Mouse (Mus musculus) megakaryocyte, adult 5-6 weeks (primary cell): Measurements from ENCODE around the gene Qtrt2. TPM values are rescaled to one million over a fixed set of nuclear protein-coding genes. Genes with fewer than 3 reads are reported as not detected.

Source experiments
- ATAC-seq: 2 replicates; pipeline ENCODE4 v1.8.0; 2016; ENCODE audit warnings: mild to moderate bottlenecking, inconsistent platforms; ENCODE audit not compliant: poor library complexity, severe bottlenecking
- total RNA-seq, 2 experiments: library from RNA; stranded (forward) in 1 of 2; stranded (reverse) in 1 of 2; fragments of 153-499, 151-499 nt in 1 of 2; fragments of 221-1000, 200-1000 nt in 1 of 2; gene quantifications; 2 replicates each; pipeline versions ENCODE4 v1.2.3 to v1.2.4; 2015 to 2017

The Qtrt2 gene
- total RNA-seq, 2 experiments from 2014 or later = 3.5 to 15.8 TPM

- ATAC-seq = no peak
These were observed 99.1 kb downstream of the Qtrt2 start for GRCm38 (mm10) chr16:43827492-43827891.

- no peak for ATAC-seq
These were observed 108.2 kb downstream of the Qtrt2 start for GRCm38 (mm10) chr16:43818404-43818803.

GRCm38 (mm10) chr16:43816321-43816720 is 110.3 kb downstream of the Qtrt2 start:
- ATAC-seq = no peak

DNA sequence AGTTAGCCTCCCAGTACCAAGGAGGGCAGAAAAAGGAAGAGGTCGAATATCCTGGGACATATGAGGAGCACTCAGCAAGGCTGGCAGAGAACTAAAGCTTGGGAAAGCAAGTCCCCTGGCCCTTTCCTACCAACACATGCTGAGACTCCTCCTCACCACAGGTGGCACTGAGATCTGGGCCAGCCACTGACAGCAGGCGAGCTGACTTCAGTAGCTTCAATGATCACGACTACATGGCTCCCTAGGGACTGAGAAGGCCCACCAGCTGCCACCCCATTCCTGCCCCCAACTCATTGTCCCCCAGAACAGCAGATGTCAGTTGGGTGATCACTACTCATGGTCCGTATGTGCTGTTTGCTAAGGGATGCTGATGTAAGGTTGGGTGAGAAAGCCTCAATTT is 112.0 kb downstream of the Qtrt2 start:
- ATAC-seq = no peak

Other genes with a start within 250 kb of the Qtrt2 start
- gene Drd3, start 172.8 kb downstream of the Qtrt2 start, total RNA-seq (2015) = not detected in 2 replicates
- not detected in 2 replicates for gene Drd3, start 172.8 kb downstream of the Qtrt2 start, total RNA-seq (2017)
- gene Ccdc191, start 37.0 kb downstream of the Qtrt2 start, total RNA-seq (2015) = 2.6 and 5.8 TPM in 2 replicates
- gene Ccdc191, start 37.0 kb downstream of the Qtrt2 start, total RNA-seq (2017) = 4.6 and 10.7 TPM in 2 replicates
- 0.91 and 0.98 TPM in 2 replicates for gene Zdhhc23, start 53.0 kb upstream of the Qtrt2 start, total RNA-seq (2015)
- gene Zdhhc23, start 53.0 kb upstream of the Qtrt2 start, total RNA-seq (2017) = 0.41 and 1.5 TPM in 2 replicates
- gene Gramd1c, start 136.5 kb upstream of the Qtrt2 start, total RNA-seq (2015) = 0.21 and 0.74 TPM in 2 replicates
- gene Gramd1c, start 136.5 kb upstream of the Qtrt2 start, total RNA-seq (2017) = 0.40 and 0.89 TPM in 2 replicates
- 84.2 and 92.1 TPM in 2 replicates for gene Atp6v1a, start 212.9 kb upstream of the Qtrt2 start, total RNA-seq (2015)
- 111 and 131 TPM in 2 replicates for gene Atp6v1a, start 212.9 kb upstream of the Qtrt2 start, total RNA-seq (2017)
- gene Naa50, start 213.0 kb upstream of the Qtrt2 start, total RNA-seq (2015) = 66.0 and 77.7 TPM in 2 replicates
- gene Naa50, start 213.0 kb upstream of the Qtrt2 start, total RNA-seq (2017) = 49.4 and 59.2 TPM in 2 replicates
- gene Usf3, start 246.4 kb upstream of the Qtrt2 start, total RNA-seq (2015) = 36.9 and 41.7 TPM in 2 replicates
- gene Usf3, start 246.4 kb upstream of the Qtrt2 start, total RNA-seq (2017) = 13.9 and 17.6 TPM in 2 replicates